Mouse (Mus musculus) stomach, embryonic 16.5 days (tissue): ENCODE results near the gene Gsdma2. TPM values are rescaled to one million over a fixed set of nuclear protein-coding genes. Genes with fewer than 3 reads are reported as not detected.
"Not testable (repeated sequence)": the region's sequence is repeated elsewhere in the genome, so short reads cannot be mapped to it uniquely, and the experiment has no call there.

ENCODE experiments used
- ATAC-seq: fragments of 200-750 bp; cut with Nextera tagmentation; 2 replicates; pipeline ENCODE4 v1.8.0; 2017; ENCODE audit warnings: moderate number of reproducible peaks, moderate TSS enrichment; ENCODE audit not compliant: insufficient read depth, low FRiP score
- H3K27ac ChIP-seq: fragments of 300-500 bp; sonication (generic); 2 replicates; pipeline ENCODE4 v1.5.1; 2014; ENCODE audit warnings: low read length
- H3K27me3 ChIP-seq: fragments of 300-500 bp; sonication (generic); 2 replicates; pipeline ENCODE4 v1.6.1; 2014; ENCODE audit warnings: low read length, control low read depth, mixed read lengths; ENCODE audit not compliant: control insufficient read depth, insufficient read depth
- H3K36me3 ChIP-seq: fragments of 300-500 bp; sonication (generic); 2 replicates; pipeline ENCODE4 v1.6.1; 2014; ENCODE audit warnings: low read length; ENCODE audit not compliant: control insufficient read depth, insufficient read depth
- H3K4me1 ChIP-seq: fragments of 300-500 bp; sonication (generic); 2 replicates; pipeline ENCODE4 v1.6.1; 2014; ENCODE audit warnings: low read length, control low read depth, mixed read lengths; ENCODE audit not compliant: control insufficient read depth, insufficient read depth
- H3K4me2 ChIP-seq: fragments of 300-500 bp; sonication (generic); 2 replicates; pipeline ENCODE4 v1.6.1; 2014; ENCODE audit warnings: low read depth, low read length, mixed read lengths
- H3K4me3 ChIP-seq: fragments of 300-500 bp; sonication (generic); replicated peaks from 2 replicates; pipeline ENCODE4 v1.5.1; 2014; ENCODE audit warnings: mild to moderate bottlenecking, low read length
- H3K9ac ChIP-seq: fragments of 300-500 bp; sonication (generic); 2 replicates; pipeline ENCODE4 v1.6.1; 2014; ENCODE audit warnings: low read length
- H3K9me3 ChIP-seq: fragments of 300-500 bp; sonication (generic); replicated peaks from 2 replicates; pipeline ENCODE4 v1.6.1; 2016; ENCODE audit warnings: low read length, control low read depth; ENCODE audit not compliant: control insufficient read depth
- WGBS: fragments of 180-500 bp; shearing (Covaris S2); extraction: QIAGEN DNeasy Blood & Tissue Kit; methylation state at CpG from one replicate; pipeline ENCODE4 v1.1.7; 2014; 5-methylcytosine and 5-hydroxymethylcytosine counted together
- polyA plus RNA-seq: library from polyadenylated mRNA; unstranded; fragments of >200 nt; fragmentation: Nextera tagmentation; extraction: Ambion mirVana; gene quantifications from 2 replicates; pipeline ENCODE4 v1.2.1, GENCODE M21; 2015

Gene Gsdma2
- polyA plus RNA-seq, 1 experiment from 2014 or later: 0.45 TPM

DNA sequence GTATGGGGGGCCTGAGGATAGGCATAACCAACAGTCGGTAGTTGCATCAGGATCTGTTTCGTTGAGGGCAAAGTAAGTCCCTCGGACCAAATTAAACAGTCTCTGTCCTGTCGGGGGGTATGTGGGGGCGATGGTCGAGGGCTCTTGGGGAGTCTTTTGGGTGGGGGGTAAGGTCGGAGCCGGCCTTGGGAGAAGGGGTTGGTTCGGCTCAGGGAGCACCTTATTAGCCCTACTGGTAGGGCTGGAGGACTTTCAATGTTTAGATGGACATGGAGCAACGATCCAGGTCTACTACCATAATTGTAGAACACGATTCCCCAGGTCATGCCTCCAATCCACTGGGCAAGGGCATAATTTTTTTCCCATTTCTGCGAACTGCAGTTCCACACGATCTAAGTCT is 25.8 kb upstream of the Gsdma2 start:
- WGBS: 93% methylated on average over 13 of the region's 13 CpGs
- ATAC-seq: no peak

DNA sequence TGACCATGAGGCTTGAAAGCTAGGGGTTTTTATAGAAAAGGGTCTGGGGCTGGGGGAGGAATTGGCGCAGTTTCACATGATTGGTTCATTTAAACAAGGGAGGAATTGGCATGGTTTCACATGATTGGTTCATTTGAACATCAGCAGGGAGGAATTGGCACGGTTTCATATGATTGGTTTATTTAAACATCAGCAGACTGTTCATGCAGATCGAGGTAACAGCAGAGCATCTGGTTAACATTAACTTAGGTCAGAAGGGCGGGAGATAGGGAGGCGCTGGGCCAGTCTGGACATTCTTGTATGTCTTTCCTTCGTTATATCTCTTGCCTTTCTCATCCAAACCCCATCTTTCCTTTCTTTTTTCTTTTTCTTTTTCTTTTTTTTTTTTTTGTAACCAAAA is 22.6 kb upstream of the Gsdma2 start:
- not testable (repeated sequence) for H3K4me2 ChIP-seq, H3K27me3 ChIP-seq, H3K4me1 ChIP-seq, H3K9ac ChIP-seq, H3K9me3 ChIP-seq, H3K4me3 ChIP-seq, ATAC-seq, H3K27ac ChIP-seq, H3K36me3 ChIP-seq
- 71% methylated on average over 6 of the region's 6 CpGs for WGBS

More for the DNA sequence above, 25.8 kb upstream of the Gsdma2 start:
- Histone ChIP-seq H3K9ac (no peak overlapping the region), H3K4me3 (no peak overlapping the region), H3K4me2 (no peak overlapping the region), H3K27me3 (no peaks in the 10 kb centered on the region), H3K36me3 (no peaks in the 10 kb centered on the region), H3K4me1 (no peaks in the 10 kb centered on the region), H3K27ac (no peak overlapping the region), H3K9me3 (no peaks in the 10 kb centered on the region)

DNA sequence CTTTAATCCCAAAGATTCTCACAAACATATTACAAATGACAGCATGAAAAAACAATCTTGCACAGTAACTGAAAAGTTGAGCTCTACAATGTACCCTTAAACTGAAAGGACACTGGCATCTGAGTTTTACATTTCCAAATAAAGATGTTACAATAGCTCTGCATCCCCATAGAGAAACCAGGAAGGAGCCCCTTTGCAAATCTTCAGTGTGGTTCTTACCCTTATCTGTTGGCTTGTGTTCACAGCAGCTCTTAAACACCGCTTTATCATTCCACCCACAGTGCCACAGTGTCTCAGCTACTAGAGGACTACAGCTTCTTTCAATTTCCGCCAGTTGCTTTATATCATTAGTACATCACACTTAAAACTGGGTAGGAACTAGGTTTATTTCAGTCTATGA is 22.2 kb upstream of the Gsdma2 start:
- not testable (repeated sequence) for H3K9me3 ChIP-seq, H3K9ac ChIP-seq, H3K36me3 ChIP-seq, H3K4me1 ChIP-seq, H3K4me2 ChIP-seq, H3K27me3 ChIP-seq, H3K27ac ChIP-seq, ATAC-seq, H3K4me3 ChIP-seq
- WGBS: 100% methylated on average over 2 of the region's 2 CpGs

DNA sequence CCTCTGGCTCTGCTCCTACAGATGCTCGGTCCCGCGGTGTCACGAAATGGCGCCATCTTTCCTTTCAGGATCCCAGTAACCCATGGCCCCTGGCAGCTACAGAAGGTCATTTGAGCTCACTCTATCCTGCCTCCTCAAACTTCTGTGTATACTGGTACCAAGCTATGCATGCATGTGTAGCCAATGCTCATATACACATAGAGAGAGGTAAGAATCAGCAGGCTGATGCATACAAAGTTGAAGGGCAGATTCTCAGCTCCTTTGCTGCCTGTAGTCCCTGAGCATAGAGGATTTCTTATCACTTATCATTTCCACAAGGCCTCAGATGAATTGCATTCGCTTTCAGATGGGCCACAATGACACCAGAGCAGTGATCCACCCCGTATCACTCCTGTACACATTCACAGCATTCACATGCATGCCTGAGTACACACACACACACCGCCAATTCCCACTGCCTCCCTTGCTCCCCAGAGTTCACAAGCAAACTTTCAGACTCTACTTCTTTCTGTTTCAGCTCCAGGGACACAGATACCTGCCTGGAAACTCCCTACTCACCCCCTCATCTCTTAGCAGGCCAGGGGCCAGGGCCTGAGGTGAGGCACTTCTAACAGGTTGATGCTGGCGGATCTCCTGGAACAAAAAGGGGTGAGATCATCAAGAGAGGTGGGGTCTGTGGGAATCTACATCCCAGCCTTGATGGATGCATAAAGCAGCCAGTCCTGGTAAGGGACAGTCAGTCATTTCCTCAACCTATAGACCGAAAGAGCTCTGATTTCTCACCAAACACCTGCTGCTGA is 20.7 kb upstream of the Gsdma2 start, which contains the start of the genes Gm12355 and Gsdma3:
TSS of gene Gm12355 (minus strand) at position 51 of the 800 bp plus-strand sequence.
TSS of gene Gsdma3 (plus strand) at position 750 of the 800 bp plus-strand sequence.
- WGBS: 83% methylated on average over 10 of the region's 10 CpGs
- no peak within 1 kb of the TSS for H3K4me2 ChIP-seq
- H3K27ac ChIP-seq: no peak within 1 kb of the TSS
- H3K9me3 ChIP-seq: no peaks in the 10 kb centered on the region
- no peaks in the 10 kb centered on the region for H3K4me1 ChIP-seq
- H3K4me3 ChIP-seq: no peak within 1 kb of the TSS
- H3K27me3 ChIP-seq: no peaks in the 10 kb centered on the region
- no peak for ATAC-seq
- no peaks in the 10 kb centered on the region for H3K36me3 ChIP-seq
- H3K9ac ChIP-seq: no peak within 1 kb of the TSS

DNA sequence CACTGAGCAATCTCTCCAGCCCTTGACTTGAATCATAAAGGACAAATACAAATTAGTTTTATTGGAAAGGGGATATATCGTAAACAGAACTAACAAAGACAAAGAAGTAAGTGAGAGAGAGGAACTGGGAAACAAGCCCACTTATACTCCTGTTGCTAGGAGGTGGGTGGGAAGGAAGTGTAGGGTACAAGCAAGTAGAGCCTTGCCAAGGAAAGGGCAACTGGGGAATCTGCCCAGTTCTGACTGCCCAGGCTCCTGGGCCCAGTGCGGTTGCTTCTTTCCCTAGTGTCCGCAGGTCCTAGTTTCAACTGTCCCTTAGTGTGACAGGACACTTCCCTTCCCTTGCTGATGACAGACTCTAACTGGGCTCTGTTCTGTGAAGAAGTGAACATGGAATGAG is 17.9 kb upstream of the Gsdma2 start:
- WGBS: 93% methylated on average over 3 of the region's 3 CpGs
- Histone ChIP-seq H3K4me2 (no peak overlapping the region), H3K27ac (no peak overlapping the region), H3K9ac (no peak overlapping the region), H3K27me3 (no peaks in the 10 kb centered on the region), H3K9me3 (no peaks in the 10 kb centered on the region), H3K4me3 (no peak overlapping the region), H3K36me3 (no peaks in the 10 kb centered on the region), H3K4me1 (no peaks in the 10 kb centered on the region)
- ATAC-seq: no peak

DNA sequence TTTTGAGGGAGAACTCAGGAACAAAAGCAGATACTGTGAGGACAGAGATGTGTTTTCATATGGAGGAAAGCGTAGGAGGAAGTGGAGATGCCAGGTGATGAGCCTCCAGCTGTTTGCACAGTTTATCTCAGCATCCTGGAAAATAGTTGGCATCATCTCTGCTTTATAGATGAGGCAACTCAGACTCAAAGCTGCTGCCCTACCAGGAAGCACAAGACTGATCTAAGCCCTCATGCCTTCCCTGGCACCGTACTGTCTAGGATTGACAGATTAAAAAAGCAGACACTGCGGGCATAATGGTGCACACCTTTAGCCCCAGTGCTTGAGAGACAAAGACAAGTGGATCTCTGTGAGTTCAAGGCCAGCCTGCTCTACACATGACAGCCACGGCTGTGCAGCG is 15.9 kb upstream of the Gsdma2 start:
- Histone ChIP-seq H3K27me3 (no peaks in the 10 kb centered on the region), H3K27ac (no peak overlapping the region), H3K9me3 (no peaks in the 10 kb centered on the region), H3K4me3 (no peak overlapping the region), H3K4me2 (no peak overlapping the region), H3K4me1 (no peaks in the 10 kb centered on the region), H3K36me3 (no peaks in the 10 kb centered on the region), H3K9ac (no peak overlapping the region)
- no peak for ATAC-seq
- WGBS: 81% methylated on average over 5 of the region's 5 CpGs

DNA sequence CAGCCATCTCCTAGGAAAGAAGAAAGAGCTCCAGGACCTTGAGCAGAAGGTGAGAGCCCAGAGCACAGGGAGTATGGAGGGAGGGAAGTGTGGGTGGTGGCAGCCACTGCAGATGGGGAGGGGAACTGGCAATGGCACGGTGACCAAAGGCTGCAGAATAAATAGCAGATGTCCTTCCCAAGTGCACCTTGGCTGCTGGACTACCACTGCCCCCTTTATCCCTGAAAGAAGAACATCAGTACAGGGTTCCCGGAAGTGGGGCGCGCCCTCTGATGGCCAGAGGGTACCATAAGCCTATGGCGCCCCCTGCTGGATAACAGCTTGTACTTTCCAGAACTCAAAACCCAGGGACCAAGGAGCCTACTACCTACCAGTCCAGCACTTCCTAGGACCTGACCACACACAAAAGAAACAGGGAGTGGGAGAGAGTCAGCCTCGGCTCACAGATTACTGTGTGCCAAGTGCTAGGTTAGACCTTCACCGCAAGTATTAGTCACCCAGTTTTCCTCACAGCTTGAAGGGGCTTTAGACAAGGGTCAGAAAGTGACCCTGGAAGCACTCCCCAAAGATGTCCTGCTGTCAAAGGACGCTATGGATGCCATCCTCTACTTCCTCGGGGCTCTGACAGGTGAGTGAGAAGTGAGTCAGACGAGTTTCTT is 11.1 kb upstream of the Gsdma2 start:
- H3K9me3 ChIP-seq, H3K36me3 ChIP-seq, H3K27me3 ChIP-seq, H3K27ac ChIP-seq, H3K4me1 ChIP-seq, H3K4me2 ChIP-seq, H3K4me3 ChIP-seq, ATAC-seq, H3K9ac ChIP-seq: not testable (repeated sequence)
- 28% methylated on average over 10 of the region's 10 CpGs for WGBS

DNA sequence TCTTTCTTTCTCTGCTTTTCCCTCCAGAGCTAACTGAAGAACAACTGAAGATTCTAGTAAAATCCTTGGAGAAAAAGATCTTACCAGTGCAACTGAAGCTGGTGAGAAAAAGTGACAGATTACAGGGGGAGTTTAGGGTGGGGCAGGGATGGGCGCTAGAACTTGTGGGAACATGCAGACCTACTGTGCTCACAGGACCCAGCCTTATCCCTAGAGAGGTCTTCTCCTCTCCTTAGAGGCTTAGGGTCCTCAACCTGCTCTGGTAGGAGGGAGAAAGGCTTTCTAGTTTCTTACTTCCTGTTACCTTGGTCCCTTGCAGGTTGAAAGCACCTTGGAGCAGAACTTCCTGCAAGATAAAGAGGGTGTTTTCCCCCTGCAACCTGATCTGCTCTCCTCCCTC is 9.1 kb upstream of the Gsdma2 start:
- Histone ChIP-seq H3K9me3 (no peaks in the 10 kb centered on the region), H3K4me2 (no peak overlapping the region), H3K36me3 (no peaks in the 10 kb centered on the region), H3K27me3 (no peaks in the 10 kb centered on the region), H3K4me1 (no peaks in the 10 kb centered on the region), H3K27ac (no peak overlapping the region), H3K4me3 (no peak overlapping the region), H3K9ac (no peak overlapping the region)
- WGBS: 60% methylated on average over 1 of the region's 1 CpGs
- no peak for ATAC-seq

DNA sequence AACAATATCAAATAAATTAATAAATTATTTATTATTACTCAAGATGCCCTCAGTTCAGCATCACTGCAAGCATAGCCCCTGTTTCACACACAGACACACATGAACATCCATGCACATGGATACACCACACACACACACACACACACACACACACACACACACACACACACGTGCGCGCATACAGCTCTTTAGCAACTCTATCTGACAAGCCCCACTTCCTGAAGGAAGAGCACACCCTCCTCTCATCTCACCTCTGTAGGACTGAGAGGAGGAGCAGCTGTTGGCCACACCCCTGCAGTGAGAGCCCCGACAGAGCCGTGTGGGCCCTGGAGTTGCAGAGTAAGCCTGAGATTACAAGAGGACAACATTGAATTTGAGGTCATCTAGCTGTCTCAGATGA is 6.5 kb upstream of the Gsdma2 start:
- H3K9me3 ChIP-seq: no peaks in the 10 kb centered on the region; the same call in 1 of the 2 replicates
- no peaks in the 10 kb centered on the region for H3K4me1 ChIP-seq
- WGBS: 53% methylated on average over 5 of the region's 5 CpGs
- no peaks in the 10 kb centered on the region for H3K27me3 ChIP-seq
- H3K9ac ChIP-seq: no peak overlapping the region
- no peak overlapping the region for H3K4me3 ChIP-seq
- no peaks in the 10 kb centered on the region for H3K36me3 ChIP-seq
- ATAC-seq: no peak
- no peak overlapping the region for H3K27ac ChIP-seq
- no peak overlapping the region for H3K4me2 ChIP-seq
